Comparison of ENCODE assay signal across 9 mouse cellular contexts in genomic region chr13:9277621-9277960, GRCm38 (mm10). TPM values are rescaled to one million over a fixed set of nuclear protein-coding genes. Genes with fewer than 3 reads are reported as not detected.
DNase-seq lines count a peak whose midpoint lies in the region; ATAC-seq and TF ChIP-seq lines count a peak whose summit lies in the region.
"Had no signal": no experiment of that assay in that cellular context is flagged by ENCODE, and none has a peak within 500 bp of the region (broad histone marks: within the 10 kb centered on the region; RNA-seq: fewer than 3 reads in every experiment).

No protein-coding gene starts in this region.

- peak overlapping the region; percentile 86 for H3K4me3 ChIP-seq in heart, adult 2 months
- peak overlapping the region; percentile 88 to 91 for H3K4me3 ChIP-seq in ES-E14 (ENCODE audit: insufficient read depth in 1 of 2, low read depth in 1 of 2, low read length in 2 of 2, poor library complexity in 1 of 2, severe bottlenecking in 1 of 2)
- H3K4me3 ChIP-seq in heart, embryonic 13.5 days: peak overlapping the region; percentile 84
- peak overlapping the region; percentile 79 for H3K4me3 ChIP-seq in layer of hippocampus, adult 2 months
- H3K4me3 ChIP-seq in myocyte: peak overlapping the region; percentile 66

- DNase-seq in heart, adult 2 months: peak; percentile 31 to 38
- no peak for DNase-seq in heart, adult 11 months
- DNase-seq in ES-E14 (ENCODE audit: low read depth, low spot score): peak; percentile 12
- DNase-seq in cerebellum, postnatal 36 days: peak; percentile 23 to 38
- no peak for DNase-seq in layer of hippocampus, adult 2 months (ENCODE audit: low spot score in 2 of 2)
- DNase-seq in spleen, postnatal 36 days (ENCODE audit: low spot score in 2 of 2): no peak

- H3K27ac ChIP-seq in heart, adult 2 months: peak overlapping the region; percentile 45; the same call in 1 of the 2 replicates
- H3K27ac ChIP-seq in ES-E14 (ENCODE audit: insufficient read depth, low read depth, low read length, poor library complexity, severe bottlenecking): no peak overlapping the region
- no peak overlapping the region for H3K27ac ChIP-seq in heart, embryonic 13.5 days (replicated peaks)
- H3K27ac ChIP-seq in layer of hippocampus, adult 2 months: peak overlapping the region; percentile 96; the same call in 1 of the 2 replicates

- 5% methylated on average over 15 of the region's 15 CpGs for WGBS in heart, adult 2 months
- WGBS in heart, embryonic 13.5 days: 2% methylated on average over 15 of the region's 15 CpGs

- peaks cover 5% of the 10 kb centered on the region; the same call in 1 of the 2 replicates for H3K4me1 ChIP-seq in heart, adult 2 months (ENCODE audit: control insufficient read depth, insufficient read depth, low read length)
- H3K4me1 ChIP-seq in ES-E14 (ENCODE audit: control insufficient read depth in 2 of 2, insufficient read depth in 2 of 2, low read length in 2 of 2, poor library complexity in 1 of 2): peaks cover 4 to 6% of the 10 kb centered on the region in 2 experiments; a peak in 3 of 4 replicates
- peaks cover 19% of the 10 kb centered on the region for H3K4me1 ChIP-seq in heart, embryonic 13.5 days

- no peak for ATAC-seq in heart, embryonic 13.5 days (ENCODE audit: extremely low read depth, insufficient number of reproducible peaks, low FRiP score, low TSS enrichment)

- H3K9me3 ChIP-seq in ES-E14 (ENCODE audit: control insufficient read depth, insufficient read depth, low read depth, low read length): no peaks in the 10 kb centered on the region
- no peaks in the 10 kb centered on the region for H3K9me3 ChIP-seq in heart, embryonic 13.5 days

- peak overlapping the region; percentile 98 for H3K9ac ChIP-seq in heart, adult 2 months (ENCODE audit: low read depth, low read length)
- peak overlapping the region; percentile 89 for H3K9ac ChIP-seq in ES-E14 (ENCODE audit: insufficient read depth, low read depth, low read length, poor library complexity, severe bottlenecking)
- peak overlapping the region; percentile 98 for H3K9ac ChIP-seq in heart, embryonic 13.5 days

- H3K36me3 ChIP-seq in heart, adult 2 months (ENCODE audit: control insufficient read depth, insufficient read depth, low read length): peaks cover 19% of the 10 kb centered on the region
- no peaks in the 10 kb centered on the region for H3K36me3 ChIP-seq in ES-E14 (ENCODE audit: control insufficient read depth, insufficient read depth, low read length, poor library complexity, severe bottlenecking)
- H3K36me3 ChIP-seq in heart, embryonic 13.5 days: no peaks in the 10 kb centered on the region
- no peaks in the 10 kb centered on the region for H3K36me3 ChIP-seq in myocyte (ENCODE audit: control insufficient read depth, insufficient read depth)
- H3K36me3 ChIP-seq: G1E had no signal

- TF ChIP-seq EP300 in heart, adult 2 months (IDR thresholded peaks at IDR 0.05; ENCODE audit: insufficient read depth, low read depth, low read length): no peak

- no peak for TF ChIP-seq CTCF in heart, adult 2 months (IDR thresholded peaks at IDR 0.05)
- no peak for TF ChIP-seq CTCF in layer of hippocampus, adult 2 months (conservative IDR thresholded peaks at IDR 0.05)

- TF ChIP-seq POLR2A in heart, adult 2 months (IDR thresholded peaks at IDR 0.05; ENCODE audit: insufficient read depth, low read depth, low read length): no peak
- no peak for TF ChIP-seq POLR2A in myocyte (IDR thresholded peaks at IDR 0.05; ENCODE audit: insufficient read length, low read depth)

- intact Hi-C loops in heart, adult 2 months (cut with DNase I): loop anchor here (2.0 to 5.0 kb wide), 5 partner anchors 95 to 490 kb away; partner anchors contain the start of genes Gtpbp4, Larp4b and Zmynd11

- peaks cover 4% of the 10 kb centered on the region for H3K79me2 ChIP-seq in heart, adult 2 months (replicated peaks; ENCODE audit: control insufficient read depth, insufficient read depth, low read length)
- H3K79me2 ChIP-seq in myocyte (ENCODE audit: control insufficient read depth, insufficient read depth): peaks cover 52% of the 10 kb centered on the region

- H3K27me3 ChIP-seq in heart, adult 2 months (ENCODE audit: control insufficient read depth, insufficient read depth, low read length): no peaks in the 10 kb centered on the region
- H3K27me3 ChIP-seq in heart, embryonic 13.5 days (replicated peaks): no peaks in the 10 kb centered on the region; the same call in 1 of the 2 replicates
- no peaks in the 10 kb centered on the region for H3K27me3 ChIP-seq in myocyte (ENCODE audit: control insufficient read depth, insufficient read depth, insufficient read length)

- in situ Hi-C loops in ES-E14 (cut with MboI; ENCODE audit: low sequenced_read_pairs in 2 of 2, unreplicated experiment in 2 of 2): no loop called here

- H3ac ChIP-seq in myocyte (ENCODE audit: control insufficient read depth, insufficient read length): peak overlapping the region; percentile 83

- peak overlapping the region; percentile 89 for H3K4me2 ChIP-seq in heart, embryonic 13.5 days
- peak overlapping the region; percentile 79 for H3K4me2 ChIP-seq in myocyte (ENCODE audit: low read depth)

TF ChIP-seq in ES-E14, 5 proteins besides CTCF, POLR2A, EP300 and RAD21:
- TF ChIP-seq CHD2 (IDR thresholded peaks at IDR 0.05; ENCODE audit: low read depth, low read length) (no peak), HCFC1 (IDR thresholded peaks at IDR 0.05; ENCODE audit: borderline replicate concordance, insufficient read depth, low read length) (no peak), ZNF384 (IDR thresholded peaks at IDR 0.05; ENCODE audit: low read depth, low read length) (no peak), ZC3H11A (IDR thresholded peaks at IDR 0.05; ENCODE audit: borderline replicate concordance, low read depth, low read length) (no peak), MAFK (IDR thresholded peaks at IDR 0.05; ENCODE audit: insufficient read depth, low read depth, low read length) (no peak)

TF ChIP-seq in myocyte, 11 proteins besides CTCF, POLR2A, EP300 and RAD21:
- TF ChIP-seq USF1 (IDR thresholded peaks at IDR 0.05; ENCODE audit: low read depth) (no peak), POLR2AphosphoS2 (IDR thresholded peaks at IDR 0.05; ENCODE audit: insufficient read length, low read depth) (no peak), REST (IDR thresholded peaks at IDR 0.05; ENCODE audit: insufficient read depth, insufficient read length) (no peak), MYOG (IDR thresholded peaks at IDR 0.05; ENCODE audit: control insufficient read depth in 1 of 3, insufficient read depth in 1 of 3, insufficient read length in 2 of 3, low read depth in 2 of 3) (no peak), E2F4 (IDR thresholded peaks at IDR 0.05; ENCODE audit: insufficient read depth) (no peak), CEBPB (IDR thresholded peaks at IDR 0.05; ENCODE audit: insufficient read depth, poor library complexity, severe bottlenecking) (no peak), SRF (IDR thresholded peaks at IDR 0.05; ENCODE audit: control insufficient read depth, insufficient read length, low read depth) (no peak), MAX (IDR thresholded peaks at IDR 0.05; ENCODE audit: low read depth) (no peak), MYOD1 (IDR thresholded peaks at IDR 0.05; ENCODE audit: control insufficient read depth in 1 of 3, insufficient read length in 2 of 3, low read depth in 2 of 3) (no peak), TCF12 (IDR thresholded peaks at IDR 0.05; ENCODE audit: insufficient read depth, poor library complexity, severe bottlenecking) (no peak), TCF3 (IDR thresholded peaks at IDR 0.05; ENCODE audit: insufficient read length, low read depth) (no peak)

RNA-seq across cellular contexts. Expression of gene Dip2c, which starts 1.3 kb away (rescaled TPM):
- 10 to 100 TPM; 36.3 to 43.7 TPM for total RNA-seq in heart, adult 2 months (2021)
- polyA plus RNA-seq in heart, adult 2 months (2012; rRNA removed): 19.1 and 39.9 TPM in 2 replicates
- 10.6 and 12.8 TPM in 2 replicates for total RNA-seq in ES-E14 (2012; rRNA removed)
- 4.2 TPM in 2 replicates for polyA plus RNA-seq in heart, embryonic 13.5 days (2015; fragmentation: Nextera tagmentation; extraction: Ambion mirVana)
- 10 to 100 TPM; 66.2 to 66.7 TPM for total RNA-seq in layer of hippocampus, adult 2 months (2021)
- 17.8 TPM for polyA plus RNA-seq in myocyte (2012; fragmentation: generic; extraction: Trizol)
- polyA plus RNA-seq: G1E had no signal

Comparison
In these comparisons a context has a peak if more than half of its experiments do, and no peak if none do; other contexts are left out.
1. DNase-seq: peak in heart, adult 2 months (2 of 2), ES-E14 (single experiment) and cerebellum, postnatal 36 days (2 of 2); none in heart, adult 11 months (single experiment), layer of hippocampus, adult 2 months (0 of 2) and spleen, postnatal 36 days (0 of 2).
2. H3K27ac ChIP-seq: peak in heart, adult 2 months (single experiment) and layer of hippocampus, adult 2 months (single experiment); none in ES-E14 (single experiment) and heart, embryonic 13.5 days (single experiment).
3. Peak in every context shown above with its lines, with median percentiles within 50 percentile points of each other: H3K4me3 ChIP-seq and H3K9ac ChIP-seq.